Mouse (Mus musculus) midbrain, postnatal 0 days (tissue): ENCODE measurements around the gene Cfap43. TPM values are rescaled to one million over a fixed set of nuclear protein-coding genes. Genes with fewer than 3 reads are reported as not detected.
A peak's percentile ranks its signal among the peaks of the same experiment; 100 is the strongest.

Experiments used
- ATAC-seq: fragments of 200-750 bp; cut with Nextera tagmentation; 2 replicates; pipeline ENCODE4 v1.8.0; 2017; ENCODE audit warnings: moderate number of reproducible peaks, mild to moderate bottlenecking, moderate TSS enrichment, moderate library complexity; ENCODE audit not compliant: low FRiP score
- DNase-seq: peaks from one replicate; pipeline ENCODE4 v3.0.0-alpha.2; 2015; ENCODE audit warnings: low spot score
- H3K27ac ChIP-seq: fragments of 300-500 bp; sonication (generic); 2 replicates; pipeline ENCODE4 v1.5.1; 2014; ENCODE audit warnings: low read depth, mild to moderate bottlenecking, low read length, mixed read lengths
- H3K27me3 ChIP-seq: fragments of 300-500 bp; sonication (generic); 2 replicates; pipeline ENCODE4 v1.6.1; 2014; ENCODE audit warnings: low read length, control low read depth, mixed read lengths; ENCODE audit not compliant: insufficient read depth
- H3K36me3 ChIP-seq: fragments of 300-500 bp; sonication (generic); 2 replicates; pipeline ENCODE4 v1.6.1; 2014; ENCODE audit warnings: low read length, control low read depth, mixed read lengths; ENCODE audit not compliant: insufficient read depth
- H3K4me1 ChIP-seq: fragments of 300-500 bp; sonication (generic); 2 replicates; pipeline ENCODE4 v1.6.1; 2014; ENCODE audit warnings: mild to moderate bottlenecking, control low read depth, antibody characterized with exemption, low read length, mixed read lengths; ENCODE audit not compliant: insufficient read depth
- H3K4me2 ChIP-seq: fragments of 300-500 bp; sonication (generic); 2 replicates; pipeline ENCODE4 v1.6.1; 2014; ENCODE audit warnings: low read depth, mild to moderate bottlenecking, low read length, mixed read lengths; ENCODE audit not compliant: poor library complexity, severe bottlenecking
- H3K4me3 ChIP-seq: fragments of 300-500 bp; sonication (generic); 2 replicates; pipeline ENCODE4 v1.5.1; 2014; ENCODE audit warnings: low read depth, mild to moderate bottlenecking, low read length, moderate library complexity
- H3K9ac ChIP-seq: fragments of 300-500 bp; sonication (generic); replicated peaks from 2 replicates; pipeline ENCODE4 v1.6.1; 2014; ENCODE audit warnings: mild to moderate bottlenecking, low read length, moderate library complexity, mixed read lengths; ENCODE audit not compliant: poor library complexity, severe bottlenecking
- H3K9me3 ChIP-seq: fragments of 300-500 bp; sonication (generic); 2 replicates; pipeline ENCODE4 v1.6.1; 2016; ENCODE audit warnings: low read length, control low read depth
- CTCF ChIP-seq: IDR thresholded peaks from 2 replicates; pipeline ENCODE4 v1.5.1; 2016; ENCODE audit warnings: antibody characterized with exemption, mild to moderate bottlenecking
- WGBS: fragments of 180-500 bp; shearing (Covaris S2); extraction: QIAGEN DNeasy Blood & Tissue Kit; methylation state at CpG from one replicate; pipeline ENCODE4 v1.1.7; 2014; 5-methylcytosine and 5-hydroxymethylcytosine counted together
- polyA plus RNA-seq: library from polyadenylated mRNA; unstranded; fragments of >200 nt; fragmentation: Nextera tagmentation; extraction: Ambion mirVana; gene quantifications from 2 replicates; pipeline ENCODE4 v1.2.1, GENCODE M21; 2015
- total RNA-seq: library from RNA; depleted of rRNA; stranded (reverse); fragments of >200 nt; gene quantifications from 2 replicates; pipeline ENCODE4 v1.2.3, GENCODE M21; 2014; rRNA removed

Gene Cfap43
- total RNA-seq (0.66 and 4.2 TPM in 2 replicates), polyA plus RNA-seq (0.82 and 2.6 TPM in 2 replicates)

GRCm38 (mm10) chr19:47919126-47919965, at the start of gene Cfap43, which contains the start of gene Itprip:
Cfap43 (minus strand) TSS chr19:47919287.
Itprip (minus strand) TSS chr19:47919299.
- under 1% methylated on average over 48 of the region's 48 CpGs for WGBS
- TF ChIP-seq CTCF: peak; percentile 67
- H3K36me3 ChIP-seq: no peaks in the 10 kb centered on the region

GRCm38 (mm10) chr19:47958181-47958580, 39.1 kb upstream of the Cfap43 start:
- no peak overlapping the region for H3K27ac ChIP-seq
- no peak overlapping the region for H3K4me3 ChIP-seq
- H3K36me3 ChIP-seq: no peaks in the 10 kb centered on the region
- WGBS: 22% methylated on average over 13 of the region's 13 CpGs
- no peak overlapping the region for H3K4me2 ChIP-seq
- no peaks in the 10 kb centered on the region for H3K4me1 ChIP-seq
- DNase-seq: no peak
- H3K9me3 ChIP-seq: no peaks in the 10 kb centered on the region
- no peak for TF ChIP-seq CTCF
- H3K9ac ChIP-seq: no peak overlapping the region
- no peak for ATAC-seq
- no peaks in the 10 kb centered on the region for H3K27me3 ChIP-seq

More at GRCm38 (mm10) chr19:47919126-47919965, at the start of gene Cfap43, which contains the start of gene Itprip:
- H3K27me3 ChIP-seq: no peaks in the 10 kb centered on the region
- peaks cover 2% of the 10 kb centered on the region; the same call in 1 of the 2 replicates for H3K4me1 ChIP-seq
- peak within 1 kb of the TSS; percentile 75 for H3K4me3 ChIP-seq
- ATAC-seq: peak; percentile 45
- peak within 1 kb of the TSS; percentile 73 for H3K9ac ChIP-seq
- peak; percentile 84 for DNase-seq
- H3K27ac ChIP-seq: peak within 1 kb of the TSS; percentile 63; the same call in 1 of the 2 replicates
- H3K4me2 ChIP-seq: peak within 1 kb of the TSS; percentile 95
- H3K9me3 ChIP-seq: no peaks in the 10 kb centered on the region

DNA sequence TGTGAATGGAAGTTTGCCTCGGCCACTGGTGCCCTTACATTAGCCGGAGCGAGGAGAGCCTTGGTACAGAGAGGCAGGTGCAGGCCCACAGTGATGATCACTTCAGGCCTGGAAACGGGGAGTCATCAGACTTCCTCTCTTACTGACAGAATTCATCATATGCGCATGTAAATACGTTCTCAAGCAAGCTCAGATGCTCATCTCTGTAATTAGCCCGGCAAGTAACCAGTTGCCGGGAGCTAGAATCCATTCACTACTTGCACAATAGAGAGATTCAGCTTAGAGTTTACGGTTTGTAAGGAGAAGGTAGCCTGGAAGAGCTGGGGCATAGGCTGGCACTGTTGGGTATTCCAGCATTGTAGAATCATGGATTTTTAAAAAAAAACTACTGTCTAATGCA, 34.1 kb upstream of the Cfap43 start:
- no peak overlapping the region for H3K4me3 ChIP-seq
- no peak overlapping the region for H3K27ac ChIP-seq
- no peak for TF ChIP-seq CTCF
- H3K36me3 ChIP-seq: no peaks in the 10 kb centered on the region
- H3K4me2 ChIP-seq: no peak overlapping the region
- no peak for DNase-seq
- no peak for ATAC-seq
- H3K9me3 ChIP-seq: no peaks in the 10 kb centered on the region
- H3K27me3 ChIP-seq: no peaks in the 10 kb centered on the region
- H3K4me1 ChIP-seq: no peaks in the 10 kb centered on the region
- WGBS: 37% methylated on average over 9 of the region's 9 CpGs
- H3K9ac ChIP-seq: no peak overlapping the region

DNA sequence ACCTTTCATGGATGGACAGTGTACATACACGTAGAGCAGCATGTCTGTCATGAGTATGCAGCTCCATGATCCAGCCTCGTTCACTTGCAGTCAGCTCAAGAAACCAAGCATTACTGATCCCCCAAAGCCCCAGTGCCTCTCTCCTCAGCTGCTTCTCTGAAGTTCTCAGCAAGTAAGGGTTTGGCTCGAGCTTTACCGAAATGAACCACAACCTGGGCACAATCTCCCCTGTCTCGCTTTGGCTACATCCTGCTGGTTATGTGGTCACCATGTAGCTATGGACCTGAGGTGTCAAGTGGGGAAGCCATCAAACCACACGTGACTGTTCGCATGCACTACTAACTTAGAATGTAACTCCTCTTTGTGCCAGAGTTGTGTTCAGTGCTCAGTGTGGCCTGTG, 31.9 kb upstream of the Cfap43 start:
- Histone ChIP-seq H3K4me2 (no peak overlapping the region), H3K4me3 (no peak overlapping the region), H3K36me3 (no peaks in the 10 kb centered on the region), H3K9ac (no peak overlapping the region), H3K9me3 (no peaks in the 10 kb centered on the region), H3K27ac (no peak overlapping the region), H3K27me3 (no peaks in the 10 kb centered on the region), H3K4me1 (no peaks in the 10 kb centered on the region; the same call in 1 of the 2 replicates)
- no peak for TF ChIP-seq CTCF
- ATAC-seq (no peak), DNase-seq (no peak)
- 89% methylated on average over 7 of the region's 7 CpGs for WGBS

DNA sequence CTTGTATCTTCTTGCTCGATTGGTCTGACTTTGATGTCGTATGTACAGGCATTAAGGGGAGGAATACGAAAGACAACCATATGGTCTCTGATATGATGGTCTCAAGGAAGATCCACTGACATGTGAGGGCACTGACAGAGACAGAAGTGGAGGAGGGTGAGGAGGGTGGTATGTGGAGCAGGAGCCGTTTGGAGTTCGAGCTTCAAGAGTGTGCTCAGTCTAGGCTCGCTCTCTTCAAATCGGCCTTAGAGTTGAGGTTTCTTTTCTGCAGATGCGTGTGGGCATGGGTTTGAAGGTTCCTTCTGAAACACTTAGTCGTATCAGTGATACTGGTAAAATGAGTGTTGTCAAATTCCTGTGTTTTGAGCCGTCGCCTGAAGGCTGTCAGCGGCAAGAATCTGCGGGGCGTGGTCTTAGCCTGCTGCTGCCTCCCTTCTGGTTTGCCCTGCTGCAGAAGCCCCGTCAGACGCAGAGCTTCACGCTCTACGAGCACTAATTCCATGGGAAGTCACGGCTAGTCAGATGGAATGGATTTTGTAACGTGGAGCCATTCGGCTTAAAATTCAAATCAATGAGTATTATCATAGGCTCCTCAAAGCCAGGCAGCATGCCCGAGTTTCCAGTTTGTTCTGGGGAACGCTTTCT, 27.9 kb upstream of the Cfap43 start:
- H3K4me2 ChIP-seq: peak overlapping the region; percentile 37
- no peaks in the 10 kb centered on the region for H3K27me3 ChIP-seq
- peak; percentile 53 for DNase-seq
- no peaks in the 10 kb centered on the region for H3K36me3 ChIP-seq
- no peak overlapping the region for H3K4me3 ChIP-seq
- H3K9me3 ChIP-seq: no peaks in the 10 kb centered on the region
- H3K9ac ChIP-seq: no peak overlapping the region
- H3K27ac ChIP-seq: no peak overlapping the region
- no peak for TF ChIP-seq CTCF
- WGBS: 32% methylated on average over 23 of the region's 23 CpGs
- no peaks in the 10 kb centered on the region; the same call in 1 of the 2 replicates for H3K4me1 ChIP-seq
- no peak for ATAC-seq

GRCm38 (mm10) chr19:47939361-47939760, 20.3 kb upstream of the Cfap43 start:
- Histone ChIP-seq H3K4me3 (no peak overlapping the region), H3K27me3 (no peaks in the 10 kb centered on the region), H3K9ac (no peak overlapping the region), H3K36me3 (no peaks in the 10 kb centered on the region), H3K4me1 (no peaks in the 10 kb centered on the region), H3K27ac (no peak overlapping the region), H3K9me3 (no peaks in the 10 kb centered on the region), H3K4me2 (no peak overlapping the region)
- WGBS: 56% methylated on average over 6 of the region's 6 CpGs
- DNase-seq: no peak
- TF ChIP-seq CTCF: no peak
- no peak for ATAC-seq
